Mouse (Mus musculus) thymus, postnatal 14 days (tissue): Measurements from ENCODE around the gene Hoxd12.

Experiments used
- DNase-seq: peaks from one replicate; pipeline ENCODE4 v3.0.0; 2021

Hoxd12 gene

GRCm38 (mm10) chr2:74666411-74666810, 8.4 kb upstream of the Hoxd12 start:
- DNase-seq, result no peak

- DNase-seq, result no peak
Measured at GRCm38 (mm10) chr2:74667191-74667841, 7.5 kb upstream of the Hoxd12 start.

- no peak for DNase-seq
Measured at GRCm38 (mm10) chr2:74667842-74668357, 6.9 kb upstream of the Hoxd12 start, which contains the start of gene Hoxd13. TSS of gene Hoxd13 (plus strand) at chr2:74668310.

GRCm38 (mm10) chr2:74668370-74669229, 6.2 kb upstream of the Hoxd12 start:
- no peak for DNase-seq

GRCm38 (mm10) chr2:74669230-74669578, 5.6 kb upstream of the Hoxd12 start:
- DNase-seq, result no peak

DNA sequence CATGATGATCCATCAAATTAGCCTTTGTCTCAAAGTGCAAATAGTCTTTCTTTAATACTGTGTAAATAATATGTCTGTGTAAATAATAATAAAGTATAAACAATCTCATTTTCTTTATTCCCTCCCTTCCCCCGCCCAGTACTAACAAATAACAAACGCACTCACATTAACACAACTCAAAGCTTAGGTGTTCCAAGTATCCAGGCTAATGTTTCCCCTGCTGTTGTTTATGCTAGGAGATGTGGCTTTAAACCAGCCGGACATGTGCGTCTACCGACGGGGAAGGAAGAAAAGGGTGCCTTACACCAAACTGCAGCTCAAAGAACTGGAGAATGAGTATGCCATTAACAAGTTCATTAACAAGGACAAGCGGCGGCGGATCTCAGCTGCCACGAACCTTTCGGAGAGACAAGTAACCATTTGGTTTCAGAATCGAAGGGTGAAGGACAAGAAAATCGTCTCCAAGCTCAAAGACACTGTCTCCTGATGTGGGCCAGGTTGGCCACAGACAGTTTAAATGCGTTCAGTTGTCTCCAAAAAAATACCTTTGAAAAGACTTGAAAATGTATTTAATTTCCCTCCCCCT, 5.1 kb upstream of the Hoxd12 start:
- DNase-seq, result no peak

- DNase-seq, result no peak
Measured at GRCm38 (mm10) chr2:74670632-74671188, 4.1 kb upstream of the Hoxd12 start.

GRCm38 (mm10) chr2:74671847-74672246, 3.0 kb upstream of the Hoxd12 start:
- no peak for DNase-seq

DNA sequence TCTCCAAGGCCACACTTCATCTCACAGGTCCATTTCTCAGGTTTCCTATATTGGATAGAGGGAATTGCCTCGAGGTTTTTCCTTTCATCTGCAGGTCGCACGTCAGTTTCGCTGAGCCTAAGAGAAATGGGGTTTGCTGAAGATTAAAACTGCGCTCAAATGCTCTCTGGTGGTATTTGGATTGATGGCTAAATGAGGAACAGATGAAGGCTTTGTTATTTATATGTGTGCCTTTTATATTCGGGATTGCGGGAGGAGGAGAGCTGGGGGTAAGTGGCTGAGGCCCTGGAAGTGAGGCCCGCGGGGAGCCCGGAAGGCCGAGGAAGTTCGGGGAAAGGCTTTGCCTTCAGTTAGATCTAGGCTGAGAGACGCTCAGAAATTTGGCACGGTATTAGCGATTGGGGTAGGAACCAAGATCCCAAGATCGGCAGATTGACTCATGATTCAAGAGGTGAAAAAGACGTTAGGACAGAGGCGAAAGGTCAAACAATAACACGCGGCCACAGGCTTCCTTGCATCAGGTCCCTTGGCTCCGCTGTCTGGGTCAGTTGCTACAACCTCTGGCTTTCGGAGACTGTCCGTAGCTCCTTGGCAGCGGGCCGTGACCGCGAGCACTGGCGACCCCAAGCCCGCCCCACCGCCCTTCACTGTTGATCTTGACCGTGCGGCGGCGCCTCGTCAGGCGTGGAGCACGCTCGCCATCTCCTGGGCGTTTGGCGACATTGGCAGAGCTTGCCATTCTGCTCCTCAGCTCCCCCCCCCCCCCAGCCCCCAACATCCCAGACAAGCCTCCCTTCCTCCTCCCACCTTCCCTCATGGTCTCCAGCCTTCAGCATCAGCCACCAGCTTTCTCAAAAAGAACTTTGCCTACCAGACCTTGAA, 2.1 kb upstream of the Hoxd12 start:
- DNase-seq, result peak; percentile 51

- no peak for DNase-seq
Measured at GRCm38 (mm10) chr2:74673835-74674425, 883 bp upstream of the Hoxd12 start.

GRCm38 (mm10) chr2:74675666-74676282, 961 bp downstream of the Hoxd12 start:
- no peak for DNase-seq

DNA sequence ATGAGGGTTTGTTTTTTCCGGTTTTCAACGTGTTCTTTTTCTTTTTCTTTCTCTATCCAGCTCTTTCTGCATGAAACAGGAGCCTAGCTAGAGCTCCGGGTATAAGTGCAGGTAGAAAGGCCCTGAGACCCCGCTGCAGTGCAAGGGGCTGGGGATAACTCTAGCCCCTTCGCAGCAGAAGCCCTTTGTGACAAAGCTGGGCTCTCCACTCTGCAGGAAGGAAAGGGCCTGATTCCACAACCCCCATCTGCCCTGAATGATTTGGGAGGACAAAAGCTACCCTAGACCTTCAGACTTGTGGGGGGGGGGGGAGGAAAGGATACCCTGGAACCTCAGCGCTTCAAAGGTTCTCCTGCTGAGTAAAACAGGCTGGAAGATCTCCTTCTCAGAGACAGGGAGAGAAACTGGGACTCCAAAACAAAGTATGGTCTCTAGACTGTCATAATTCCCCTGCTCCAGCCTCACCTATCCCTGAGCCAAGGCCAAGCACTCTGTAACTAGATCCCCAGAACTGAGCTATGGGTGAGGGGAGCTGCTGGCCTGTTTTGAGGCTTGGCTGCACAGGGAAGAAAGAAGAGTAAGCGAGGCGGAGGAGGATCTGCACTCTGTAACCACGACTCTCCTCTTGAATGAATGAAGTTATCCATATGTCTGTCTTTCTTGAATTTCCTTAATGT, 1.7 kb downstream of the Hoxd12 start:
- DNase-seq, result no peak

DNA sequence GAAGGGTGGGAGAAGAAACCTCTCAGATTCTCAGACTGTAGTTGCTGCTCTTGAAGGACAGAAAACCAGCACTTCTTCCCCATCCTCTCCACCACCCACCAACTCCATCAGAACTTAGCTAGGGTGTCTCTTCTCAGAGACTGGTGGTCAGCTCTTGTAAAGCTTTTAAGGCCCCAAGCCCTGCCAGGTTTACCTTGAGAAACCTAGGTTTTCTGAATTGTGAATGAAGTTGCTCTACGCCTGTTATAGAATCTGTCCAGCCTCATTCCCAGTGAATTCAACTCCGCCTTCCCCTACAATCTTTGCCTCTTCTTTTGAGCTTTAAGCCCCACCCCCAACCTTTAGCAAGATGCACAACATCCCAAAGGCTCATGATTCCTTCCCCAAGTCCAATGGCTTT, 2.3 kb downstream of the Hoxd12 start:
- DNase-seq, result no peak

GRCm38 (mm10) chr2:74678891-74679595, 4.2 kb downstream of the Hoxd12 start, which contains the start of gene Hoxd11:
TSS of gene Hoxd11 (plus strand) at chr2:74679557.
- DNase-seq, result no peak

DNA sequence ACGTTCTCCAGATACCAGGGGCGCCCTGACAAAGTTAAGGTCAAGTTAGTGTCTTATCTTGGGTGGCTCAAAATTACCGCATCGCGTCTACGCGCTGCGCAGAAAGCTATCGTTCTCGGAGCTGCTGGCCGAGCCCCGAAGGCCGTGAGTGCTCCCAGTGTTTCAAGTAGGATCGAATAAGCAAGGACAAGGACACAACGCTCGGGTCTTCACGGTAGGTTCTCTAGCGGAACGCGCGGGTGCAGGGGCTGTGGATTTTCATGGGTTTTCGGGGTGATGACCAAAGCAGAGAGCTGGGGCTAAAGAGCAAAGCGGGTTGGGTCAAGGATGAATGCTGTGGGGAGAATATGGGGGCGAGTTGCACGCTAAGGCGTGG, 4.8 kb downstream of the Hoxd12 start:
- no peak for DNase-seq

- DNase-seq, result no peak
Measured at GRCm38 (mm10) chr2:74679980-74680379, 5.2 kb downstream of the Hoxd12 start.

DNA sequence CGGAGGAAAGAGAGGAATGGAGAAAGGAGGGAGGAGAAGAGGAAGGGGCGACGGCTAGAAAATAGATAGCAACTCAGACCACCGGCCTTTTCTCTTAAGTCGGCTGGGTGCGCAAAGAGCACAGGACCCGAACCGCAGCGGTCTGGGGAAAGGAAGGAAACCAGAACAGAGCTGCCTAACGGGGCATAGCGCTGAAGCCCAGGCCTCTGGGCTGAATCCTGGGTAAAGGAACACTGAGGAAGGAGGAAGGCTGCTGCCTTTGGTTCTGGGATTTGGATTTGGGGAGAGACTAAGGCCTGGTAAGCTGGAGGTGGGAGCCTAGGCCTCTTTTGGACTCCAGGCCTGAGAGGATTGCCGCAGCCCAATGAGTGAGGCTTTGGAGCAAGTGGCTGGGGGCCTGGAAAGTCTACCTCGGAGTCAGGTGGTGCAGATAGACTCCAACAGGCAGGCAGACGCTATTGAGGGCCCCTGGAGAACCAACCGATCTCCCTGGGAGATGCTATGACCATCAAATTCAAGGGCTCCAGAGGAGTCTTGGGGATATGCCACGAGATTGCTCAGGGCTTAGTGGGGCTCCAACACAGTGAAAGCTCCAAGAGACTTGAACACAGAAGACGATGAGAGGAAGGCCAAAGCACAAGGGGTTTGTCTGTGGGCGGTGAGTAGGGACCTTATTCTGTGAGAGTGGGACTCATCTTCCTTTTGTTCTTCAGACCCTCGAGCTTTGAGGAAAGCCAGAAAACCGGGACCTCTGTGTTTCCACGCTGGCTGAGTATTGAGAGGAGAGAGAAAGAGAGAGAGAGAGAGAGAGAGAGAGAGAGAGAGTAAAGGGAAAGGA, 6.0 kb downstream of the Hoxd12 start:
- no peak for DNase-seq

GRCm38 (mm10) chr2:74681594-74682531, 7.0 kb downstream of the Hoxd12 start:
- no peak for DNase-seq
